Mouse (Mus musculus) urinary bladder, postnatal 14 days (tissue): ENCODE data around the gene Hoxa9.
A peak's percentile ranks its signal among the peaks of the same experiment; 100 is the strongest.

Experiments used
- DNase-seq: peaks from one replicate; pipeline ENCODE4 v3.0.0; 2021; ENCODE audit warnings: low spot score

Hoxa9 gene

GRCm38 (mm10) chr6:52228475-52229465, 2.1 kb downstream of the Hoxa9 start:
- DNase-seq = no peak

- DNase-seq = no peak
Measured at GRCm38 (mm10) chr6:52227470-52228222, 3.2 kb downstream of the Hoxa9 start.

- peak; percentile 42 for DNase-seq
Measured at GRCm38 (mm10) chr6:52226569-52227257, 4.2 kb downstream of the Hoxa9 start.

GRCm38 (mm10) chr6:52225612-52226568, 5.0 kb downstream of the Hoxa9 start:
- peak; percentile 92 for DNase-seq

- no peak for DNase-seq
Measured at GRCm38 (mm10) chr6:52224895-52225611, 5.8 kb downstream of the Hoxa9 start.

- no peak for DNase-seq
Measured at GRCm38 (mm10) chr6:52223939-52224760, 6.7 kb downstream of the Hoxa9 start.

- no peak for DNase-seq
Measured at GRCm38 (mm10) chr6:52222729-52223128, 8.2 kb downstream of the Hoxa9 start.

GRCm38 (mm10) chr6:52221993-52222685, 8.8 kb downstream of the Hoxa9 start:
- DNase-seq = peak; percentile 62

GRCm38 (mm10) chr6:52221337-52221992, 9.4 kb downstream of the Hoxa9 start, which contains the start of gene Hoxa7:
Hoxa7 (minus strand) TSS chr6:52221854.
- DNase-seq = peak; percentile 94

- DNase-seq = no peak
Measured at GRCm38 (mm10) chr6:52220865-52221310, 10.0 kb downstream of the Hoxa9 start.

- peak; percentile 33 for DNase-seq
Measured at GRCm38 (mm10) chr6:52220003-52220864, 10.7 kb downstream of the Hoxa9 start.

GRCm38 (mm10) chr6:52219234-52219942, 11.5 kb downstream of the Hoxa9 start:
- no peak for DNase-seq

- no peak for DNase-seq
Measured at GRCm38 (mm10) chr6:52218643-52219215, 12.2 kb downstream of the Hoxa9 start.

- peak; percentile 8 for DNase-seq
Measured at GRCm38 (mm10) chr6:52217895-52218642, 12.8 kb downstream of the Hoxa9 start.

- peak; percentile 90 for DNase-seq
Measured at GRCm38 (mm10) chr6:52217459-52217768, 13.5 kb downstream of the Hoxa9 start.
